Mouse (Mus musculus): ENCODE data around the gene Nav2. TPM values are rescaled to one million over a fixed set of nuclear protein-coding genes. Genes with fewer than 3 reads are reported as not detected.

Nav2 gene
- 100 to 1,000 TPM in 1 of 2 experiments, 10 to 100 TPM in 1; 77.4 to 100 TPM for total RNA-seq (2021)

DNA sequence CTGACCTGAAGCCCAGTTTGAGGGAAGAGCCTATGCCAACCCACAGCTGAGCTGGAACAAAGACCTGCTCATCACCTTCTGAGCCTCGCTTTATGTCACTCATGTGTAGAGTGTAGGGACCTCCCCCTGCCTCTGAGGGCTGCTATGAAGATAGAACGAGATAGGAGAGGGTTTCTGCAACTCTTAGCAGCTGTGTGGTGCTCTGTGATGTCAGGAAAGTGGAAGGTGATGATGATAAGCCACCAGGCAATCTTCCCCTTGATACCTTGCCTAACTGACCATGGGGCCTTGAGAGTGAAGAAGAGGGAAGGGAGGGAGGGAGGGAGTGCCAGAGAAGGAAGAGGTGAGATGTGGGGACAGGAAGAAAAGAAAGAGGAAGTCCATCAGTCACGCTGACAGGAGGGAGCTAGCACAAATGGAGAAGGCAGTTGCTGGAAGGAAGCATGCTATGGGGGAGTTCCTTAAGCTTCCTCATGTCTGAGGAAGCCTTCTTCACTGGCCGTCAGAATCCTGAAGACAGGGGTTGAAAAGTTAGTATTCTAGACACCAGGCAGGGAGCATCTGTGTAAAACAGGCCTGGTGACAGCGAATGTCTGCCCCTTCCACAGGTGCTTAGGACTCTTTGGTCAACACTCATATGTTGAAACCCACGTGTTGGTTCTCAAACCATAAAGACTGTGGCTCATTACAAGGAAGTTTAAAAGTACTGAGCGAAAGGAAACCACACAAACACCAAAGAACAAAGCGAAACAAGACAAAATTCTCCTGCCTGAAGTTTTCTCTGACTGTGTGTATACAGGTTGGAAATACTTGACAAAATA is at the start of gene Nav2:
Gene Nav2 (plus strand): TSS at position 196 of the 821 bp plus-strand sequence.
- DNase-seq = no peak

DNA sequence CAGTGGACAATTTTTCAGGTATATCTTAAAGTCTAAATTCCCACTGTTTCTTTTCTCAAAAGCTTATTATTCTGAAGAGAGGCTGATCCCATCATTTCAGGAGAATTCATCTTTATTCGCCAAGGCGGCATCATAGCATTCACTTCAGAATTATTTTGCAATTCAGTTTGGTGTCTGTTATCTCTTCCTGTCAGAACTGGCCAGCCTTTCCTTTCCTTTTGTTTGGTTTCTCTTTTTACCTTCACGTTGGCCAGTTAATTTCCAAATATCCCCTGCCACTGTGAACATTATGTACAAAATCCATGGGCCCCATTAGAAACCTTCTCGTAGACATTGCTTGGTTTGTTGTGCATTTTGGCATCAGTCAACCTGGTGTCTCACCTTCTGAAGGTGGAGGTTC is 49.2 kb upstream of the Nav2 start:
- DNase-seq = no peak

DNA sequence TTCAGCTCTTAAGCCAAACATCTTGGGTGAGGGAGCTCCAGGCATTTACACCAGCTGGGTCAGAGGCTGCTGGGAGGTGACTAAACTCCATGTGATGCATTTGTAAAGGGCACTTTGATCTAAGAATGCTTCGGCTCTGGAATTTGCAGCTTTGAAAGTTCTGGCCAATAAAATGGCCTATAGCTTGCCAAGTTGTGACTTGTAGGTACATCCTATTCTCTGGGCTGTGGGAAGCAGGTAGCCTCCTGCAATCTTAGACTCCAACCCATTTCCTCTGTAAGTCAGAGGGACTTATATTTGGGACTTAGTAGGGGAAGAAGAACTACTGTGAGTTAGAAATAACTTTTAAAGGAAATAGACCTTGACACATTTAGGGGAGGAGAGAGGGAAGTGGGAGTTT is 47.6 kb upstream of the Nav2 start:
- DNase-seq = no peak

DNA sequence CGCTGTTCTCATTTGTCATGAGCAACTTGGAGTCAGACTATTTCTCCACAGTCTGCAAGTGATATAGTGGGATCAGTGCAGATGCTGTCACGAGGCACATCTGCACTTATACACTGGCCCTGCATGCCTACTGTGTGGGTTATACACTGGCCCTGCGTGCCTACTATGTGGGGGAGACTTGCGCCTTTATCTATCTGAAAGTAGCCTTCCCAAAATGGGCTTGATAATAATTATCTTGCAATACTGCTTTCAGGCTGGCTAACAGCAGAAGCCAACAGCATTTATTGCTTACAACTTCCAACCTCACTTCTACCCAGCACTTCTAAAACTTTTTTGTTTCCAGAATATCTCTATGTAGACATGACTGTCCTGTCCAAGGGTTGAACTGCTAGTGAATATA is 46.7 kb upstream of the Nav2 start:
- no peak for DNase-seq

DNA sequence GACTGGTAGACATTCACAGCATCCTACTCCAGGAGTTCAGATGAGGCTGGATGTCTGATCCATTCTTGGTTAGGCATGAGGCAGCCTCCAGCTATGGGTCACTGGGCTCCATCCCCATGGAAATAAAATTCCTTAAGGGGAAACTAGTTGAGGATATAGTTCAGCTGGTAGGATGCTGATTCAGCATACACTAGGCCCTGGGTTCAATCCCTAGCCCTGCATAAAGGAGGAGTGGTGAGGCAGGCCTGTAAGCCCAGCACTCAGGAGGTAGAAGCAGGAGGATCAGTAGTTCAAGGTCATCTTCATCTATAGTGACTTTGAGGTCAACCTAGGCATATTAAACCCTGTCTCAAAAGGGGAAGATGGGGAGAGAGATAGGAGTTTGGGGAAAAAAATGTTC is 44.3 kb upstream of the Nav2 start:
- no peak for DNase-seq

DNA sequence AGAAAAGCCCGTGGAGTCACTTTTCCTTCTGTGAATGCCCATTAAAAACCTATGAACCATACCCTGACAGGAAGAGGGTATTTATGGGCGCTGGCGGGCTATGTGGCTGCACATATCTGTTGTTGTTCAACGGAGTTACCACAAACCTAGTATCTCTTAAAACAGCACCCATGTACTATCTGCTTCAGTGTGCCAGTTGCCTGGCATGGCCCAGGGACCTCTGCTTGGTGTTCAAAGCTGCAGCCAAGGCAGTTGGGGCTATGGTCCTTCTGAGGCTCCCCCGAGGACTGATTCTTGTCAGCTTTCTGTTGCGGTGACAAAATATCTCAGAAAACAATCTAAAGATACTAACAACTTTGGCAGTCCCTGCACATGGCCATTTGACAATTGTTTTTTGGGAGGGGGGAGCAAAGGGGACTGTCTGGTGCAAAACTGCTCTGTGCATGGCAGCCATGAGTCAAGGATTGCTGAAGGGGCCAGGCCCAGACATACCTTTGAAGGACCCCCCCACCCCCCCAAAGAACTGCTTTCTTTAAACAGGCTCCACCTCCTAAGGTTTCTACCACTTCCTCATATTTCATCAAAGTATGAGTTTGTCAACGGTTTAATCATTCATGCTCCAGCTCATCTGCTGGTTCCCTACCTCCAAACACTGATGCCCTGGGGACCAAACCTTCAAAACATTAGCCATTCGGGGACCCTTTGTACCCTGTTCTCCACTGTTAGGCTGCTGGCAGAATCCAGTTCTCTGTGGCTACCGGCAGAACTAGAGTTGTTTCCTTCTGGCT is 43.7 kb upstream of the Nav2 start:
- DNase-seq = no peak

DNA sequence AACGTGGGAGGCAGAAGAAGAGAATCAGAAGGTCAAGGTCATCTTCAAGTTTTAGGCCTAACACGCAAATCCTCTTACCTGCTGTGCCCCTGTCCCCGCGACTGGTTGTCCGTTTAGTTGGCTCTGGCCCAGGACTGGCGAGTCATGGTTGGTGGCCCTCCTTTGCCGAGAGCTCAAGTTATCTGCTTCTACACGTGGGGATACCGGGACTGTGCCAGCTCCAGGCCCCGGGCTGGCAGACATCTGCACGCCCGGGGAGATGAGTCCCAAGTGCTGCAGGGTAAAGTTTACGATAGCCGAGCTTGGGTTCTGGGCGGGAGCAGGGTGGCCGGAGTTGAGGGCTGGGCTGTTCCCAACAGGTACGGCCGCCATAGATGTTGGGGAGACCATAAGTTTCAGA is 40.9 kb upstream of the Nav2 start:
- no peak for DNase-seq

DNA sequence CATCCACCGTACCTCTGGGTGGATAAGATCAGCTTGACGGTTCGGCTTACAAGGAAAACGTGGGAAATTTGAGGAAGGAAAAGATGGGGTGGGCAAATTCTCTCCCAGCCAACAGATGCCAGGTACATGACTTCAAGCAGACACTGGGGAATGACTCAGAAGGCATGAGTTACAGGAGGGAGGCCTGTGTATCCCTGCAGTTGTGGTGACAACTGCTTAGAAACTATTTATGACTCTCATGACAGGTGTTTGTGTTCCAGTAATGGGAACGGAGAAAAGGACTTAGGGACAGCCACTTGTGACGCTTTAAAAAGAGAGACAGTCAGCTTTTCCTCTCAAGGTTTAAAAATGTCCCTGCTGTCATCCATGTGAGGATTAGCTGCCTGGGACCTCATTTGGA is 38.4 kb upstream of the Nav2 start:
- no peak for DNase-seq

DNA sequence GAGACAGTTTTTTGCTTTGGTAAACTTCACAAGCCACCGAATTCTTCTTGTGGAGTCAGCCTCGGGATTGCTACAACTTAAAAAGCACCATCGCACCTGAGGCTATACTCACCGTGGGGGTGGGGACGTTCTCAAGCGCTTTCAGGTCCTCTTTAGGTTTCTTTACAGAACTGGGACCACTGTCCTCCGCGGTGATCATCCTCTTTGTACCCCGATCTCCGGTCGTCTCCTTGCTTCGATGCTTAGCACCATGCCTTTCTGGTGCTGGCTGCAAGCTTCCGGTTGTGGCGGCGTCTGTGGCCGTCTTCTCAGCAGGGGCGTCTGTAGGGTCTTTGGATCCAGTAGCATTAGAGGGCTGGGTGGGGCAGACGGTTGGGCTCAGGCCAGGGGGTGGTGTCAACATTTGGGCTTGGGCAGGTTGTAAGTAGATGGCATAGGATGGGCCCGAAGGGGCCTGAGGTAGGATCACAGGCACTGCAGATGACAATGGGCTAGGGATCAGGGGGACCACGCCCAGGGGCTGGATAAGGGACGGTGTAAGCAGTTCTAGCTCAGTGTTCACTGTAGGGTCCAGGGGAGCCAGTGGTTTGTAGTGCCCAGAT is 37.8 kb upstream of the Nav2 start:
- no peak for DNase-seq

DNA sequence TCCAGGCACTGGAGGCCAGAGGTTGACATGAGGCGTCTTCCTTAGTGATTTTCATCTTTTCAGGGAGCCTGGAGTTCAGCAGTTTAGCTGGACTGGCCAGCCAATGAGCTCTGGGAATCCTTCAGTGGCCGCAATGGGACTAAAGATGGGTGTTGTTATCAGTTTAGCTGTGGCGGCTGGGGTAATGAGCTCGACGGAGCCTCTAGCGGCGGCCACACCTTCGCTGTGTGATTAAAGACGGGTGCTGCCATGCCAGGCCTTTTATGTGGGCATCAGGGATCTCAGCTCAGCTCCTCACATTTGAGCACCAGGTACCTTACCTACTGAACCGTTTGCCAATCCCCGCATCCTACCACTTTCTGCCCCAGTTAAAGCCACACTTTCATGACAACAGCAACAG is 37.2 kb upstream of the Nav2 start:
- DNase-seq = no peak

DNA sequence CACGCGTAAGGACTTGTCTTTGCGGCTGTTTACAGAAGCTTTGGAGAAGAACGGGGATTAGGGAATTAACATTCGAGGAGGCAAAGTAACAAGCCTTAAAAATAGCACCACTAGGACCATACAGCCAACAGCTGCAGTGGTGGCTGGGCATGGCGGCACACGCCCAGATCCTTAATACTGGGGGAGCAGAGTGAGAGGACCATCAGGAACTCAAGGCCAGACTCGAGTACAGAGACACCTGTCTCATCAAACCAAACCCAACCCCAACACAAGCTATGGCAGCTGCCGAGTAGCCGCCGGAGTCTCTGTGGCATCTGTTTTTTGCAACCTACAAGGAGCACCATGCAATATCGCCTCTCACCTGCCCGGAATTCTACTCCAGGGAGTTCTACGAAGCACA is 33.4 kb upstream of the Nav2 start:
- DNase-seq = no peak

DNA sequence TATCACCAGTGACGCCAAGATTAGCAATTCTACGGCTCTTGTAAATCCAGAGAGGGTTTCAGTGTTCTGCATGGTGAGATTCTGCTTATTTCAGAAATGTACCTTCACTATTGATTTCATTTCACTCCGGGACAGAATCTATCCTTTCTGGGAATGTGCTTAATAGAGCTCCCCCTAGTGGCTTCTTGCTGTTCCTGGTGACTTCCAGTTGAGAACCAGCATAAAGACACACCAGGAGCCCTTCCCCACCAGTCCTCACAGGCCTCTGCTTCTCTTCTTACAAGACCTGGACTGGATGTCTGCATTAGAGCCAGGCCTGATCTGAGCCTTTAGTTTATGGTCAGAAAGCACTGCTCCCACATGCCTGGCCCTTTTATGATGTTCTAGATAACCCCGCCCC is 32.0 kb upstream of the Nav2 start:
- peak in 1 of 2 experiments; percentile 34 for DNase-seq

DNA sequence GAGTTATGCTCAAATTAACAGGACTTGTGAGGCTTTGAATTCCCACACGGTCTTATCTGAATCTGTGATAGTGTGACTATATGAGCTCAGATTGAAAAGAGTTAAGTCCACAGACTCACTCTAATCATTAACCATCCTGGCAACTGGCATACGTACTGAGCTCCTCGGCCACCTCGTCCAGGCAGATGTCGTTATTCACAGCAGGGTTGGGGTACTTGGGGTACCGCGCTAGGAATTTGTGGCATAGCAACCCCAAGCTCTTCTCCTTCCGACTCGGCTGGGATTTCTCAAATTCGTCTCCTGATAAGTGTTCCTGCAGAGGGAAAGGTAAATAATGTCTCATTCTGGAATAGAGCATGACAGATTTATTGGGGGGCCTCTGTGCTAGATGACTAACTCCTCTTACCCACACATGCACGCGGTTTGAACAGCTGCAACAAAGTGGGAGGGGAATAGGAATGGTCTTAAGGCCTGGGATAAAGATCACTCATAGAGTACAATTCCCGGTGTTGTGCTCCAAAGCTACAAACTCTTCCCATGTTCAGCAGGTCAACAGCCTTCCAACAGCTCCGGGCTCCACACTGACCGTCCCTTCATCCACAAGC is 30.6 kb upstream of the Nav2 start:
- DNase-seq = no peak

DNA sequence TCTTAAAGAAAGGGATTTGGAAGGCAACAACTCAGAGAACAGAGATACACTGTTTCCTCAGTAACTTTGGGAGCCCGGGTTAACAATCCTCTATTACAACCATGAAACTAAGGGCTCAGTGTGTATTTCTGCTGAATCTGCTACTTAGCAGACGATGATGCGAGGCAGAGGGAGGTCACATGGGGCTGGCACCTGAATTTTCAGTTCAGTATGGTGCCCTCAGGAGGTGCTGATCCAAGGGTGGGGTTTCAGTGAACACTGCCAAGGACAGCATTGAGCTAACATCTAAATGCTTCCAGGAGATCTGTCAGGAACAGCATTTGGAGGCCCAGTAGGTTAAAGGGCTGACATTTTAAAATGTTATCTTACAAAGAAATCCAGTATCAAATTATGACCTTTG is 28.9 kb upstream of the Nav2 start:
- no peak for DNase-seq

DNA sequence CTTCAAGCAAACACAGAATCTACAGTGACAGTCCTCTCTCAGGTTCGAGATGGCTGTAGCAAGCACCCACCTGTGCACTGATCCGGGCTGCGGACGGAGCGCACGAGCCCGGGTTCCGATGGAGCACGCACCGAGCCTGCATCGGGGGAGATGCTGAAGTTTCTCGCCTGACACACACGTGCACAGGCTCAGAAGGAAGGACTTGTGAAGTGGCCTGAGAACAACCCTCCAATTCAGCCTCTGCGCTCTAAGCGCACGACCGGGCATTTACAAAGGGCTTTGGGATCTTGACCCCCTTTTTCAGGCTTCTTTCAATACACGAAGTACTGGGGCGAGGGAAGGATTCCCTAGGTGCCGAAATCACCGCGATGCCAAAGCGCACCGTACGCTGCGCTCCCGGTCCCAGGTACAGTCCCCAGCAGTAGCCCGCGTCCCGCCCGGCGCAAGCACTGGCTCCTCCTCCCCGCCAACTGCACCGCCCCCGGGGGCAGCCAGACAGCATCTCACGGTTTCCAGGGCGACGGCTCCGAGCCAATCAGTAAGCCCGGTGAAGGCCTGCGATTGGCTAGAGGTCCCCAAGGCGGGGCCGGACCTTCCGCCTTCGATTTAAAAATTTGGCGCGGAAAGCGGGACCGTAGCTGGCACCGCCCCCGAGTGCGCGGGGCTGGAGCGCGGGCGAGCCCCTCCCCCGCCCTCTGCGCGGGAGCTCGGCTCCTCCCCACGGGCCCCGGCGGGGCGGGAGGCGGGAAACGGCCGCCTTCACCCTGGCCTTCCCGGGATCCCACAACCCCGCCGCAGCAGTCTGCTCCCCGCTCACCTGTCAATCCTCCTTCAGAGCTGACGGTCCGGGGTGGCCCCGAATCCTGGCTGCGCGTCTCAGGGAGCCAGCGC is 27.7 kb upstream of the Nav2 start:
- DNase-seq = peak; percentile 92 to 93

DNA sequence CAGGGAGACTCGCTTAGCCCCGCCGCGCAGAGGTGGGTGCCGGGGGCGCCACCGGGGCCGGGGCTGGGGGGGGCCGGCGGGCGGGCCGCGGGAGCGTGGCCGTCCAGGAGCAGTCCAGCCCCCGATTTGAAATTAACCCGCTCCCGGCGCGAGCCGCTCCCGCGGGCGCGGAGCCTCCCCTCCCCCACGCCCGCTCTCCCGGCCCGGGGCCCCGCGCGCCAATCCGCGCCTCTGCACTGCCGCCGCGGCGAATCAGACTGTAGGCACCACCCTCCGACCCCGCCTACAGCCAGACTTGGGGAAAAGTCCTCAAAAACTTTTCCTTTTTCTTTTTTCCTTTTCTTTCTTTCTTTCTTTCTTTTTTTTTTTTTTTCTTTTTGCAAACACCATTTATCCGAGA is 27.0 kb upstream of the Nav2 start, which contains the start of gene E2f8:
Gene E2f8 (minus strand): TSS at position 111 of the 400 bp plus-strand sequence.
- no peak for DNase-seq

DNA sequence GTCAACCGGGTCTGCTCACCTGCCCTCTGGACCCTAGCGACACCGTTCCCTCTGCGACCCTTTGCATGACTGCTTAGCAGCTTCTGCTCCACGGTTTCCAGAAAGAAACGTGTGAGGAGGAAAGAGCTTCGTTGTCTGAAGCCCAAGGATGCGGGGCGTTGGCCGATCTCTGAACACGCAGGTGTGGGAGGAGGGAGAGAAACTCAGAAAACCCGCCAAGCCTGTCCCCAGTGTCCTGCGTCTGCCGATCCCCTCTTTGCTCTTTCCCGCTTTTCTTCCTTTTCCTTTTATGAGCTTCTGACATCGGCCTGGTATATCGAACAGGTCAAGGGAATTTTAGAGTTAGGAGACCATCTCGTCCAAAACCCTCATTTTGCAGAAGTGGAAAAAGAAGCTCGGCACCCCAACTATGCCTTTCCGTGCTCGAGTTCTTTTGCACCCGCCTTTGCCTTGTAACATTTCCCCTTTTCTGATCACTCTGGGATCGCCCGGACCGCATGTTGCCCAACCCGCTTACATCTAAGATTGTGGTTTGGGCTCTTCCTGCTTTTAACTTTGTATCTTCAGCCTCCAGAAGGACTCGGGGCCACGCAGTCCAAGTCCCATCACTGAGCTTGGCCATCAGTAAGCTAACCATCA is 26.4 kb upstream of the Nav2 start:
- no peak for DNase-seq

DNA sequence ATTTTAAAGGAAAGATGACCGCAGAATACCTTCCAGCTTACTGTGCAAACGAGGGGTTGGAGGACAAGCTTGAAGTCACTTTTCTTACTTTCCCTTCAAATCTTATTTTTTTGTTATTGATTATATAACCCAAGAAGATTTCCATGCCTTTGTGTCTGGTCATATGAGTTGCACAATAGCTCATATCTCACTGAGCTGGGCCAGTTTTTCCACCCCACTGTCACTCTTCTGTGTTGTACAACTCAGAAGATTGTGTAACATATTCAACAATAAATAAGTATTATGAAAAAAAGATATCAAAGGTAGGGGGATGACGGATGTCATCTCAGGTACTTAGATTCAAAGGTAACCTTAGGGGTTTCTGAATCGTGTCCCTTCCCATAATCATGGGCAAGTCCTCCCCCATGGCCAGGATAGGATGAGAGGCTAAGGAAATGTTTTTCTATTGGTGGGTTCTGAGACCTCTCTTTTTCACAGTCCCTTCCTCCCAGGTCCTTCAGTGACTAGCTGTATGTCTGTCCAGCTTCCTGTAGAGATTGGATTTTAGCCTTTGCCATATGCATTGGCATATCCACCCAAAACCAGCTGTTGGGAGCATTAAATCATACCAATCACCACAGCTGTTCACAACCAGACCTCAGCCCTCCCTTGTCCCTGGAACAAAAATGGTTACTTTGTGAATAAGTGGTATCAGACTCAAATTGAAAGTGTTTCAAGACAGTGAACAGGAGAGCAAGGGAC is 24.8 kb upstream of the Nav2 start:
- no peak for DNase-seq

DNA sequence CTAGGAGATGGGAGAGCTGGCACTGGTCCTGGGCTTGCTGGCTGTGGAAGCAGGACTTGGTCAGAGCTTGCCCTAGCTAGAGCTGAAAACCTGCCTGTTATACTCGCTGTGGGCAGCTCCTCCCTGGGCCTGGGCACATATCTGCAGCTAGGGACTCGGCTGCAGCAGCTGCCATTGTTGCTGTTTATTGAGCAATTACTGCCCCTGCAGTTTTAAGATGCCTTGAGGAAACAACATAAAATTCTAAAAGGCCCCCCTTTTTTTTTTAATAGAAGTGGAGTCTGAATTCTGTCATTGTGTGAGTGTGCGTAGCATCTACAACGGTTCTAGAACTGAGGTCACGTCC is 24.3 kb upstream of the Nav2 start:
- no peak for DNase-seq

DNA sequence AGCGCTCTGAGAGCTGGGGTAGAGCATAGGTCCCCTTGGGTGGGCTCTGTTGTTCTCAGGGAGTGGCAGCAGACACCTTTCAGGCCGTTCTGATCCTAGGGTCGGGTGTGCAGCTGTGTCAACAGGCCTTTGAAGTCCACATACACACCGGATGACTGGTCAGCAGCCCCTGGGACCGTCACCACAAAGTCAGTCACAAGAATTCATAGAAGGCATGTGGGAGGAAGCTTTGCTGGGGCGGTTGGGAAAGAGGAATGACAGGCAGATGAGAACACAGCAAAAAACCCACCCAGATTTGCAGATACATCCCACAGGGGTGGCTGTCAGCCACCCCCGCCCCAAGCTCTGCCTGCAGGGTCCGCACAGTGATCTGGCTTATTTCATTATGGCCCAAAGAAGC is 20.5 kb upstream of the Nav2 start:
- no peak for DNase-seq

DNA sequence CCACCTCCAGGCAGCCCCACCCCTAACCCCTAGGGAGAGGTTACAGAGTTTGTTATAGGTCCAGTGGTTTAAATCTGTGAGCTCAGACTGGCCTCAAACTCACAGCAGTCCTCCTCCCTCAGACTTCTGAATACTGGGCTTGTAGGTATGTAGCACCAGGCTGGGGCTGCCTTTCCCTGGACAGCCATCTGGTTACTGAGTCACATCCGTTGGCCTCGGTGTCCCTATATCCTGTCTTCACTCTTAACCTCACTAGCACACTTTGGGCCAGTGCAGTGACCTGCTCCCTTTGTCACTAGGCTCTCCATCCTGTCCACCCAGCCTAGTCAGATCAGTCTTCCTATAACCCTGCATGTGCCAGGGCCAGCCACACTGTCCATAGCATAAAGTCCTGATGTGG is 19.8 kb upstream of the Nav2 start:
- DNase-seq = no peak
